Comparison of ENCODE assay signal across 8 mouse cellular contexts in genomic region chr7:139703146-139703825, GRCm38 (mm10). TPM values are rescaled to one million over a fixed set of nuclear protein-coding genes. Genes with fewer than 3 reads are reported as not detected.
A peak's percentile ranks its signal among the peaks of the same experiment; 100 is the strongest.
DNase-seq lines count a peak whose midpoint lies in the region; ATAC-seq lines count a peak whose summit lies in the region.

No protein-coding gene starts in this region.

- no peaks in the 10 kb centered on the region for H3K4me1 ChIP-seq in midbrain, embryonic 11.5 days (ENCODE audit: control insufficient read depth, insufficient read depth, low read length)

- H3K27ac ChIP-seq in midbrain, embryonic 11.5 days (ENCODE audit: low read depth, low read length), result no peak overlapping the region

- H3K9me3 ChIP-seq in midbrain, embryonic 11.5 days (ENCODE audit: control insufficient read depth, low read length), result no peaks in the 10 kb centered on the region

- no peak overlapping the region for H3K4me3 ChIP-seq in midbrain, embryonic 11.5 days (ENCODE audit: low read depth, low read length)

- no peaks in the 10 kb centered on the region for H3K27me3 ChIP-seq in midbrain, embryonic 11.5 days (ENCODE audit: control insufficient read depth, insufficient read depth, low read length)

- no peaks in the 10 kb centered on the region for H3K36me3 ChIP-seq in midbrain, embryonic 11.5 days (ENCODE audit: control insufficient read depth, insufficient read depth, low read length)

- intact Hi-C loops in left cerebral cortex, postnatal 4 days (cut with DNase I), result loop anchor here (2.0 kb wide), 1 partner anchor 158 kb away; no protein-coding TSS in a partner anchor

- WGBS in midbrain, embryonic 11.5 days, result 31% methylated on average over 6 of the region's 6 CpGs

- DNase-seq in 3134 (ENCODE audit: extremely low read depth, insufficient read length, low spot score), result peak; percentile 22
- peak; percentile 23 for DNase-seq in adrenal gland, adult 8-10 months
- DNase-seq in embryo, embryonic 9.5 days (ENCODE audit: extremely low spot score), result peak; percentile 68
- peak; percentile 78 for DNase-seq in kidney, adult 18-20 months
- DNase-seq in left cerebral cortex, postnatal 4 days, result peak; percentile 91
- peak; percentile 96 for DNase-seq in midbrain, embryonic 11.5 days (ENCODE audit: low spot score, missing footprints)
- DNase-seq in spleen, postnatal 36 days (ENCODE audit: low spot score in 2 of 2), result peak; percentile 22 to 27

- H3K4me2 ChIP-seq in midbrain, embryonic 11.5 days, result no peak overlapping the region

- peak; percentile 95 for ATAC-seq in granulocyte monocyte progenitor cell, adult 5-6 weeks (replicated peaks; ENCODE audit: poor library complexity, severe bottlenecking)
- ATAC-seq in midbrain, embryonic 11.5 days (ENCODE audit: low FRiP score), result peak; percentile 84

- no peak overlapping the region for H3K9ac ChIP-seq in midbrain, embryonic 11.5 days (ENCODE audit: low read length)

RNA-seq across cellular contexts. Expression of gene Cfap46, which starts 19.7 kb away (rescaled TPM):
- total RNA-seq in adrenal gland, adult 8-10 months (2022), result 1 to 10 TPM in 2 of 4 experiments, under 1 TPM in 2; 0.52 to 1.6 (median 0.99) TPM
- total RNA-seq in granulocyte monocyte progenitor cell, adult 5-6 weeks (2014; fragmentation: Nextera tagmentation), result not detected in 2 replicates
- total RNA-seq in granulocyte monocyte progenitor cell, adult 5-6 weeks (2017), result not detected in 2 replicates
- 1 to 10 TPM; 1.7 to 3.0 TPM for total RNA-seq in left cerebral cortex, postnatal 4 days (2021)
- polyA plus RNA-seq in midbrain, embryonic 11.5 days (2014; fragmentation: Nextera tagmentation; extraction: Ambion mirVana), result 0.32 and 0.37 TPM in 2 replicates

Comparison
In these comparisons a context has a peak if more than half of its experiments do, and no peak if none do; other contexts are left out.
1. DNase-seq: peak in every context shown above with its lines; median percentile 96 in midbrain, embryonic 11.5 days; 91 in left cerebral cortex, postnatal 4 days; 78 in kidney, adult 18-20 months; 68 in embryo, embryonic 9.5 days; 24 in spleen, postnatal 36 days; 23 in adrenal gland, adult 8-10 months; 22 in 3134.